Mouse (Mus musculus) layer of hippocampus, postnatal 36 days (tissue): ENCODE measurements around the gene Ifitm2. TPM values are rescaled to one million over a fixed set of nuclear protein-coding genes. Genes with fewer than 3 reads are reported as not detected.

Experiments used
- DNase-seq, 2 experiments: peaks; one replicate each; pipeline ENCODE4 v3.0.0; 2022
- total RNA-seq, 2 experiments: library from RNA; stranded (reverse); gene quantifications; 2 replicates each; pipeline ENCODE4 v1.2.3; 2021

Gene Ifitm2
- total RNA-seq, 2 experiments from 2014 or later, result 8.4 to 14.1 TPM

DNA sequence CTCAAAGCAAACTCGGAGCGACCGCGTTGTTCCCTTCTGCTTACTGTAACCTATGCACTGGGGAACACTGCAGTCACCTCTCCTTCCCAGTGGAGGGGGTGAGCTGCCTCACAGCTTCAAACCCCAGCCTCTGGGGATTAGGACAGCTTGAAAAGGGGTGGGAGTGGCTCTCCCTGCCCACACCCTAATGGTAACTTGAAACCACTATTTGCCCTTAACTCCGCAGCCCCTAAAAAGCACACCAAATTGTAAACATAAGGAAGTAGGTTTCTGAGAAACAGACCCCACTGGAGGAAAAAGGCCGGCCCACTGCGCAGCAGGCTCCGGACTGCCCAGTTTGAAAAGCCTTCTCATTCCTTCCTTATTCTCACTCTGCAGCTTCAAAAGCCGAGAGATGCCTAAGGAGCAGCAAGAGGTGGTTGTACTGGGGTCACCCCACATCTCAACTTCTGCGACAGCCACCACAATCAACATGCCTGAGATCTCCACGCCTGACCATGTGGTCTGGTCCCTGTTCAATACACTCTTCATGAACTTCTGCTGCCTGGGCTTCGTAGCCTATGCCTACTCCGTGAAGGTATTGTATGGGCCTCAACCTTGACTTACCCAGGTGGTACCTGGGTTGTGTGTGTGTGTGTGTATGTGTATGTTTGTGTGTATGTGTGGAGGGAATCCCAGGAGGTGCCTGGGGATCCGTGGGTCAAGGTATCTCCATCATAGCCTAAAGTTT, 12.2 kb upstream of the Ifitm2 start:
- DNase-seq, result no peak

DNA sequence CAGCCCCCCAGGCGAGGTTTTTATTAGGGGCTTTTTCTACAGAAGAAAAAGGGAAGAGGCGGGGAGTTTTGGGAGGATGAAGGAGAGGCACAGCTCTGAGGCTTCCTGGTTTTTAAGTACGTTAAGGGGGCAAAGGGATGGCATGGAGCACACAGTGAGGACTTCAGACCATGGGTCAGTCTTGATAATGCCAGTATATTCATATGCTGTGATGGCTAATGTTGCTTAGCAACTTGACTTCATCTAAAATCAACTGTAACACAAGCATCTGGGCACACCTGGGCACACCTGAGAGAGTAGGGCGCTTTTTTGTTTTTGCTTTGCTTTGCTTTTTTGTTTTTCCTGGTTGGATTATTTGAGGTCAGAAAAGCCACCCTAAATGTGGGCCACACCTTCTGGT, 11.1 kb upstream of the Ifitm2 start, which contains the start of gene Ifitm1:
Gene Ifitm1 (plus strand): TSS at position 301 of the 400 bp plus-strand sequence.
- DNase-seq, result no peak

DNA sequence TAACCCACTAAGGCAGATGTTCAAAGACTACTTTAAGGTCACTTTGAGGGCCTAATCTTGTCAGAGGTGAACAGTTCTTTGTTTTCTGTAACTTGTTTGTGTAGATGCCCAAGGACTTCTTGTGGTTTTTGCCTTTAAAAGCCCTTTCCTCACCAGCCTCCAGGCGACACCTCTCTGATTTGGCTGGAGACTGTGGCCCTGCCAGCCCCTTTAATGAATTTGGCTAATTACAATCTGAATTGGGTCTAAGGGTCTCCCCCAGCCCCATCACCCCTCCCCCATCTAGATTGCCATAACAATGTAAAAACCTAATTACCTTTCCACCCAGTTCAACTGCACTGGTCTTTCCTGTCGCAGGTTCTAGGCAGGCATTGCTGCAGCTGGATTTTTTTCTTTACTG, 6.9 kb upstream of the Ifitm2 start:
- DNase-seq, result no peak

DNA sequence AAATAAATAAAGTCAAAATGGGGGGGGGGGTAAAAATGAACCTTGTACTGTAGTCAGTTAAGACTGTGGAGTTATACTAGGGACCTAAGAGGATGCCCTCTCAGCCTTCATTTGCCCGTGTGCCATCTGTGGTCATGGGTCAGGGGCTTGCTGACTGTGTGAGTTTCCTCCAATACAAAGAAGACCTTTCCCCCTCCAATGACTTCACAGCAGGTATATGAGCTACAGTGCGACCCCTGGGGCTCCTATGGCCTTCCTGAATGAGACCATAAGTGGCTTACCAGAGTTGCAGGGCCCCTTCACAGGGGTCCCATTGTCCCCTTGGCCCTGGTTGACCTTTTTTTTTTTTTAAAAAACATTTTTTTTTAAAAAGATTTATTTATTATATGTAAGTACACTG, 5.6 kb upstream of the Ifitm2 start:
- DNase-seq, result no peak

DNA sequence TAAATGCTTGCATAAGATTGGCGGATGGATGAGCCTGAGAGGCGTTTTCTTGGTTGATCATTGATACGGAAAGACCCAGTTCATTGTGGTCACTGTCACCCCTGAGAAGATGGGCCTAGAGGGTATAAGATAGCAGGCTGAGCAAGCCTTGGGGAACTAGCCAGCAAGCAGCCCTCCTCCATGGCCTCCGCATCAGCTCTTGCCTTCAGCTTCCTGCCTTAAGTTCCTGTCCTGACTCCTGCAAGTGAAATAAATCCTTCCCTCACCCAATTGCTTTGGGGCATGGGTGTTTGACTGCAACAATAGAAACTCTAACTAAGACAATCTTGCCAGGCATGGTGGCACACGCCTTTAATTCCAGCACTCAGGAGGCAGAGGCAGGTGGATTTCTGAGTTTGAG, 4.2 kb upstream of the Ifitm2 start:
- no peak for DNase-seq

DNA sequence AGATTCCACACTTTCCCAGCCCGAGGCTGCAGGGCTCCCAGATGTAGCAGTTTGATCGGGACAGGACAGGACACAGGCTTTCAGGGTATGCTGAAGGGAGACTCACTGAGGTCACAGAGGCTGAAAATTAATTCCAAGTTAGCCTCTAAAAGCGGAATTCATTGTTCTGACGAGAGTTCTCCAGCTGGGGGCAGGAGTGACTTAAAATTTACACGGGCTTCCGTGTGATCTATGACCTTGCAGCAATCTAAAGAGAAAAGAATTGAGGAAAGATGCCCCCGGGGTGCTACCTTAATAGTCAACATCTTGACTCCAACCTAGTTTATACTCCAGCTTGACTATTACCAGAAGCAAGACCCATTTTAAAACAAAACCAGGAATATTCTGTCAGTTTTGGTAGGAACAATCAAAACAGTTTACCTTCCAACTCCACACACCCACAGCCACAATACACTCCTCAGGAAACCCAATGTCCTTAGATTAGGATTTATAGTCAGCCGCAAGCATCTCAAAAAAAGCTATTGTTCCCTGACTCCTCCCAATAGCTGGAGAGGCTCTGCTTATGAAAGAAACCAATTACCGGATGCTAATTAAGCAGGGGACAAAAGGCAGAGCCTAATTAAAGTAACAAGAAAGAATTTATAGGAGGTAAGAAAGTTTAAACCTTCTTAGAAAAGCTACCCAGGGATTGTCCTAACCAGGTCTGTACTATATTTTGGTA, 3.6 kb upstream of the Ifitm2 start:
- DNase-seq, result no peak

DNA sequence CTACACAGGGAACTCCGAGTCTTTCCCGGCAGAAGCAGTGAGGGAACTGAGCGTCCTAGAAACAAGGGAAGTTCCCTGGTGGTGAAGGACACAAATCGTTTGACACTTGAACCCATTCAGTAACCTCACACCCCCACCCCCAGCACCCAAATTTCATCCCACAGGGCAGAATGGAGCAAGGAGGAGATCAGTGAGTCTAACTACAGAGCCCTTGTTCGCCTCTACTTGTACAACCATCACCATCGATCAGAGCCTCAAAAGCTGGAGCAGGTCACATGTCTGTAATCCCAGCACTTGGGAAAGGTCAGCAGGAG, 726 bp upstream of the Ifitm2 start:
- DNase-seq, result no peak

DNA sequence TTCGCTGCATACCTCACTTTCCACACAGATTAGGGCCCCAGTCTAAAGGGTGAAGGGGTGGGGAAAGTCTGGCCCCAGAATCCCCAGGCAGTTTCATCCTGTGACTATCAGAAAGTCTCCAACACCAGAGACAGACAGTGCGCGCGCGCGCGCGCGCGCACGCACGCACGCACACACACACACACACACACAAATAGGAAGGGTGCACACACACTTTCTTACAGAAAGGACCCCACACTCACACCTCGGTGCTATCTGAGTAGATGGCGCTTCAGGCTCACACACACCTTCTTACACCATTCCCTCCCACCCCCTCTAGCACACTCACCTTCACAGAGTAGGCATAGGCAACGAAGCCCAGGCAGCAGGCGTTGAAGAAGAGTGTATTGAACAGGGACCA, 445 bp downstream of the Ifitm2 start:
- DNase-seq, result no peak

DNA sequence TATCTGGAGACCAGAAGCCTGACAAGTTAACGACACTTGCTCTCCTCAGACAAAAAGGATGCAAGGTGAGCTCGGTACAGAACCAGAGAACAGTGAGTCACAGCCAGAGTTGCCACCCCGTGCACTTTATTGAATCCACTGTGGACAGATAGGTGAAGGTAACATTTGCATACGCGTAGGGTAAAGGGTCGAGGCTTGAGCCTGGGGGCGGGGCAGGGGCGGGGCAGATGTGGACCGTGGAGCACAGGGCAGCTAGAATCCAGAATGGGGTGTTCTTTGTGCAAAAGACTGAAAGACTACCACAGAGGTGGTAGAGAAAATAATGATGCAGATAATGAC, 1.1 kb downstream of the Ifitm2 start:
- DNase-seq, result no peak

DNA sequence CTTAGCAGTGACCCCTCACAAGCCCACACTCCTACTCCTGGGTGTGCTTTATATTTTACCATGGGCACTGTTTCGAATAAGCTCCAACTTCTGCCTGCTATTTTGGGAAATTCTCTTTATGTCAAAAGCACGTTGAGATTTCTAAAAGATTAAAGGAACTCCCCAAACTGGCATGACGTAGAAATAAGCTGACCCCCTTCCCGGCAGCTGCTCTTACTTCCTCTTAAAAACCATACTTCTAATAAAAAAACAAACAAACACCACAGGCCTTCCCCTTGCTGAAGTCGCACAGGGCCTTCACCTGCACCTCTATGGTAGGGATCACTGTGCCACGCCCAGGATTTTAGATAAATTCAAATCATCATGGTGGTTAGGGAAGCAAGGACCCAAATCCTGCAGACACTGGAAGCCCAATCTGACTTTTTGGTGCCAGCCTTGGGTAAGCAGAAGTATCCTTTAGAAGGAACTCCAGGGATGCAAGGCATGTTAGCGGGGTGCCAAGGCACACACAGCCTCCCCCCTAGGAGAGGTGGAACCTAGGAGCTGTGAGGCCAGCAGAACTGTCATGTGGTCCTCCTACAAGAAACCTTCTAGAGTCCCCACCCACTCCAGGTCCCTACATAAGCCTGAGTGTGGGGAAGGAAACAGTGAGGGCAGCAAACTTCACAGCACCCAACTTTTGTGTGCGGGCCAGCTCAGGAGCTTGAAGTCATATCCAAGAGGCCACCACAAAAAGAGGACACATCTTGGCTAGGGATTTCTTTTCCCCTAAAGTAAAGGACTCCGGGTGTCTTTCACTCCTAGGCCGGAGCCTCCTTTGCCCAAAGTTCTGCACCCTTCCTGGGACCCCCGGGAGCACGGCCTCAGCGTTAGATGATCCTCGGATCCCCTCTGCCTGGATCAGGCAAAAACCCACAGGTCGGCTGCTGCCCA, 1.7 kb downstream of the Ifitm2 start:
- no peak for DNase-seq

DNA sequence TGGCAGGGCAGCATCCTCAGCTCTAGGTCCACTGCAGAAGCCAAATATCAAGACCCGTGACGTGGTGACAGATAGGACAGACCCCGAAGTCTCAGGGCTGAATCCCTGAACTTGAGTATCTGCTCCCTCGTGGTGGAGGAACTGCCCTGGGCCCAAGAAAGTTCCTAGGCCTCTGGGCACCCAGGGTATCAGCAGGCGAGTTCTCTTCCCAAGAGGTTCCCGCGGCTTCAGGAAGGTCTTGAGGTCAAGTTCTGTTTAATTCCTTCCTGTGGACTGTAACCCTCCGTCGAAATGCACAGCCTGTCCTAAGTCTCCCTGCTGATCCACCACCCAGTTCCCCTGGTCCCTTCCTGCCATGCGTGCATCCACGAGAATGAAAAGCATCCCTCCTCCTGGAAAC, 2.7 kb downstream of the Ifitm2 start:
- no peak for DNase-seq

DNA sequence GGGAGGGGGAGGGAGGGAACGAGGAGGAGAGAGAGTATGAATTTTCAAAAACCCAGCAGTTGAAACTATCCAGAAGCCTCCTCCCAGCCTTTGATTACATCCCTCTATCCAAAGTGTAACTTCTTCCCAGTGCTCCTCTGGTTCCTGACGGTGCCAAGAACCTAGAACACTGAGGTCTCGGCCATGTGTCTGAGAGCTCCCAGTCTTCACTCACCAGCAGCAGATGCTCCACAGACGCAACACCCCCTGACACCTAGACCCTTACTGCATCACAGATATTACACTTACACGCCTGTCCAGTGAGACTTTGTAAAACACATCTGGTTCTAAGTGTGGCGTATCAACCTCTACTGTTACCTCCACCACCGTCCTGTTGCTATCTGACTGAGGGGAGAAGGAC, 3.3 kb downstream of the Ifitm2 start:
- DNase-seq, result no peak

DNA sequence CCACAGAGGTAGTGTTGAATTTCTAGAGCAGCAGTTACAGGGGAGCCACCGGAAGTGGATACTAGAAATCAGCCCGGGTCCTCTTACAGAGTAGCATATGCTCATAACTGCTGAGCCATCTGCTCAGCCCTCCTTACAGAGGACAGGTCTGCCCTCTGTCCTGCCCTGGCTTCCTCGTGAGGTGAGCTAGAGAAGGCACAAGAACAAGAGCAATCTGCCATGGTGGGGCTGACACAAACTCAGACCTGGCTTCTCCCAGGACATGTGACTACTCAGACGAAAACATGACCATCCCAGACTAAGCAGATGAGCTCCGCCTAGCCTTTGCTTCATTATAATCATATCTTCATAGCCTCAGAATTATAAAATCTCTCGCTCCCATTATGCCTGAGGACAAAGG, 4.0 kb downstream of the Ifitm2 start:
- no peak for DNase-seq

DNA sequence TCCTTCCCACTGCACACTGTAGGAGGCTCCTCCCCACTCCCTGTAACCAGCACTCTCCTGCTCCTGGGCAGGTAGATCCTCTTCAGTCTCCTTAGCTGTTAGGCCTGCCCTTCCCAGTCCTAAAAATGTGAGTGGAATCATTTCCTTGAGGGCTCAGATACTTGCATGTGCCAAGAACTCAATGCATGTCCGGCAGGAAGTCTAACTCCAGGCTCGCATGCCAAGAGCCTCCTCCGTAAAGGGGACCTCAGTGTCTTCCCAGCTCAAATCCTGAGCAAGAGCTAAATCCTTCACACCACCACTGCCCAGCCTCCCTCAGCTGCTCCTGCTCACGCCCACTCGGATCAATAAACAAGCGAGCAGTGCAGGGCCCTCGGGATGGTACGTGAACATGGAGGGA, 4.7 kb downstream of the Ifitm2 start:
- DNase-seq, result no peak

DNA sequence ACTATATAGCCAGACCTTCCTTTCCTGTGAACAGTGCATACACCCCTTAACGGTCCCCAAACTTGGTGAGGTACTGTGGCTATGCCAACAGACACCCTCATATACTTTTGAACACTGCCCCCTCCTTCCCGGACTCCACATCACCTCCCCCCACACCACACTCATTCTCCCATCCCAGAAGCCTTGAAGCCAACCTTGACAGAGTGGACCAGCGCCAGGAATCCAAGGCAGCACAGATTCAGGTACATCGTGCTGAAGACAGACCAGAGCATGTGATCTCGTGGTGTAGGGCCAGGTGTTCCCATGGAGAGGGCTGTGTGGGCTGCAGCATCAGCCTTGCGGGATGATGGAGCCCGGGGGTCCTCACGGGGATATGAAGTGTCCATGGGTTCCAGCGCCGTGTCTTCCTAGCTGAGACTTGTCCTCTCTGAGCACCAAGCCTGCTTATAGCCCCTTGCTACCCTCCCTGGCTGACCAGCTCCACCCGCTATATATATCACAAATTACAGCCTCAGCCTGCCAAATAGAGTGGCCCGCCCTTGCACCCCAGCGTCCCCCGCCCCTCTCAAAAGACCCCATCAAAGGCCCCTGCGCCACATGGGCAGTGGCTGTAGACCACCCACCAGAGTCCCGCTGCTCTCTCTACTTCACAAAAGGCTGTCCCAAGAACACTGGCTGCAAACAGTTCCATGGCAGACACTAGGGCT, 5.8 kb downstream of the Ifitm2 start, which contains the start of gene Ifitm5:
Gene Ifitm5 (minus strand): TSS at position 468 of the 707 bp plus-strand sequence.
- DNase-seq, result no peak

DNA sequence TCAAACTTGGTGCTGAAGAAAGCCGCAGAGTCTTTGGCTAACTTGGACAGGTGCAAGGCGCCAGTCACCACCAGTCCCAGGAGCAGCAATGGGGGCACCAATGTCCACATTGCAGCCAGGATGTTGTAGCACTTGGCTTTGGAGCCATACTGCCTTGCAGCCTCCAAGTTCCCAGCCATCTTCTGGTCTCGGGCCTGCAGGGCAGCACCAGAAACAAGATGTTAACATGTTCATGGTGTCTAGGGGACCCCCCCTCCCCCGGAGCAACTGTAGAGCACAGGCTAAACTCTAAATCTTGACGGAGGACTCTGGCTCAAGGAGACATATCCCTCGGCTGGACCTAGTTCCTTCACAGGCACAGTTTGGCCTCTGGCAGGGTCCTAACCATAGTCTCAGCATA, 6.5 kb downstream of the Ifitm2 start:
- no peak for DNase-seq

DNA sequence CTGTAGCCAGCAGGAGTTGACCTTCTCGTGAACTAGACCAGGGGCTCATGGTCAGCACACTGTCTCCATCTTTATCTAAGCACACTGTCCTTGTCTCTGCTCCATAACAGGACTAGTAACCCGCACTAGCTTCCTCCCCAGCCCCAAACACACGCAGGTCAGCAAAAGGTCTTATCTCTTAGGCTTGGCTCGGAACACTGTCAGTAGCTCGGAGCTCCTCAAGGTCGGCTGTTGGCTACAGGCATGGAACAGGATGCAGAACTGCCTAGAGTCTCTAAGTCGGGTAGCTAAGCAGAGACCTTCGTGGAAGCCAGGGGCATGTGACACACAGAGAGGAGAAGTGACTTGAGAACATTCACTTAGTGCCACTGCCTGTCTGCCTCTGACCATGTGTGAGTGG, 7.6 kb downstream of the Ifitm2 start:
- no peak for DNase-seq

DNA sequence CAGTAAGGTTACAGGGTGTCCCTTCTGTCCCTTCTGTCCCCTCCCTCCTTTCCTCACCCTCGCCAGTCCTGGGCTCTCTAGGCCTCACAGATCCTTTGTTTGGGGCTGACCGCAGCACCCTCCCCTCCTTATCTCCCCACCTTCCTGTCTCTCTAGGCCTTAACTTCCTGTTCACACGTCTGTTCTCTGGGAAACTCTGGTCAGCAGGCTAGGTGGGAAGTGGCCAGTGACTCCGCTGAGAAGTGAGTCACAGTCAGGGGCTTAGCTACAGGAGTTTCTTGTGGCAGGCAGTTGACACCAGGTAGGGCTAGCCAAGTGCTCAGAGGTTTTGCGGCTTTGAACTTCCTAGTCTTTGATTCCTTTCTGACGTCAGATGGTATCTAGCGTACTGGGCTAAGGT, 8.8 kb downstream of the Ifitm2 start:
- DNase-seq, result no peak

DNA sequence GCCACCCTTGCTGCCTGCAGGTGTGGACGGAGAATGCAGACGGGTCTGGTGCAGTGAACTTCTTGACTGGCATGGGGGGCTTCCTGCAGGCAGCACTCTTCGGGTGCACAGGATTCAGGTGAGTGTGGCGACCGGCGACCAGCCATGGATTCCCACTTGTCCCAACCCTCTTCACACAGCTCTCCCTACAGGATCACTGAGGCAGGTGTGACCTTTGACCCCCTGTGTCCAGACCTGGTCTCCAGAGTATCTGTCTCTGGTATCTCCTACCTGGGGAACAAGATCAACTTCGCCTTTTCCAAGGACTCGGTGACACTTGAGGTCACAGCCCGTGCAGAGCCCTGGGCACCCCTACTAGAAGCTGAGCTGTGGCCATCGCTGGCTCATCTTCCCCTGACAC, 9.5 kb downstream of the Ifitm2 start:
- no peak for DNase-seq

DNA sequence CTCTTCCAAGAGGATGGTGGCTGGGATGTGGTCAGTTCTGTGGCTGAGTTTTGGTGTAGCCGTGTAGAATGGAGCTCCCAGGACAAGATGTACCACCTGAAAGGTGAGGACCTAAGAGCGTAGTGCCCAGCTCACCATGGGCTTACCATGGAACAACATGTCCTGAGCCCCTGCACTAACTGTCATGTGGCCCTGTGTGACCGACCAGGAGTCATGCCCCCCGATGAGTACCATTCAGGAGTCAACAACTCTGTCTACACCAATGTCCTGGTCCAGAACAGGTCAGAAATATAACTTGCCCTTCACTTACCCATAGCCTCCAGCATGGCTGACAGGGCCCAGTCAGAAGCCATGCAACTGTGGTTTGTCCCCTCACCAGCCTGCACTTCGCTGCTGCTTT, 10.5 kb downstream of the Ifitm2 start:
- DNase-seq, result no peak

DNA sequence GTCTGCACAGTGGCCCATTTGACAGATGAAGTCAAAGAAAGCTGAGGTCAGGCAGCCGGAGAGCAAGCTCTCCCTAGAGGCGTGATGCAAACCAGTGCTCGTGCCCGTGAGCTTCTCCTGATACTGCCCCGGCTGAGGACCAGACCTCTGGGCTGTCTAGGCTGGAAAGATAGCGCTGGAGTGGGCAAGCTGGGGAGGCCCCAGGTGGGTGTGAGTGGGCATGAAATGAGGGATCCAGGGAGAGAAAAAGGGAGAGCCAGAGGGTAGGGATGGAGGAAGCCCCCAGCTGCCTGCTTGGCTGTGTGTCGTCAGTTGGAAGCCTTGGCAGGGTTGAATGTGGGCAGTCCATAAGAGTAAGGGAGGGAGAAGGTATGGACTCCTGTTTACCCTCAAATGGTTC, 11.6 kb downstream of the Ifitm2 start:
- DNase-seq, result no peak

DNA sequence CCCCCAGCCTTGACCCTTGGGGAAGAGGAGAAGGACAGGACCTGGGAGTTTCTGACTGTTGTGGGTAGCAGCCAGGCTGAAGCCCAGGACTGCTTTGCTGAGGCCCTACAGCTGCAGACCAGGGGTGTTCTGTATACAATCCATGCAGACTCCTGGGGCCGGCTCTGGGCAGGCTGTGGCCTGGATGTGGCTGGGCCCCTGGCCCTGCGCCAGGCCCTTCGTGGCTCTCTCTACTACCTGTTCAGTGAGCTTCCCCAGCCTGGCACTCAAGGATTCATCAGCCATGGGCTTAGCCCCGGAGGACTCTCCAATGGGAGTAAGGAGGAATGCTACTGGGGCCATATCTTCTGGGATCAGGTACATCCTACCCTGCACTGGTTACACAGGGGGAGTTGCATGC, 12.4 kb downstream of the Ifitm2 start:
- DNase-seq, result no peak

DNA sequence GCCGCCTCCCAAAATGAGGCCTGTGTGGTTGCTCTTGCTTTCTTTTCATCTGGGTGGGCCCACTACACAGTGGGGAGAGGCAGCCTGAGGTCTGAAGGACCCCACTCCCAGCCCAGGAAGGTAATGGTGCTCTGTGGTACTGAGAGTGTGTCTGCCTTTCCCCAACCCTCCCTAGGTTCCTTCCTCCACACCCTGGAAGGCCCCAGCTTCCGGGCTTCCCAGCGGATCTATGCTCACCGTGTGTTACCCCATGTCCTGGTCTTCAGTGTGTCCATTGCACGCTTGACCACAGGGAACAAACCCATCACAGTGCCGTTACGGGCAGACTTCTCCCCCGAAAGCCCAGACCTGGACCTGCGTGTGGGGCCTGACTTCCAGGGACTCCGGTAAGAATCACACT, 13.0 kb downstream of the Ifitm2 start:
- no peak for DNase-seq
